Mouse (Mus musculus) thymus, adult 18-20 months (tissue): ENCODE results near the gene Gm29094.

Source experiments
- DNase-seq, 2 experiments: peaks; one replicate each; pipeline ENCODE4 v3.0.0; 2022; ENCODE audit warnings: mixed read lengths in 2 of 2

Gene Gm29094

GRCm38 (mm10) chr9:89253400-89253799 lies 54.2 kb downstream of the Gm29094 start:
- no peak for DNase-seq

DNA sequence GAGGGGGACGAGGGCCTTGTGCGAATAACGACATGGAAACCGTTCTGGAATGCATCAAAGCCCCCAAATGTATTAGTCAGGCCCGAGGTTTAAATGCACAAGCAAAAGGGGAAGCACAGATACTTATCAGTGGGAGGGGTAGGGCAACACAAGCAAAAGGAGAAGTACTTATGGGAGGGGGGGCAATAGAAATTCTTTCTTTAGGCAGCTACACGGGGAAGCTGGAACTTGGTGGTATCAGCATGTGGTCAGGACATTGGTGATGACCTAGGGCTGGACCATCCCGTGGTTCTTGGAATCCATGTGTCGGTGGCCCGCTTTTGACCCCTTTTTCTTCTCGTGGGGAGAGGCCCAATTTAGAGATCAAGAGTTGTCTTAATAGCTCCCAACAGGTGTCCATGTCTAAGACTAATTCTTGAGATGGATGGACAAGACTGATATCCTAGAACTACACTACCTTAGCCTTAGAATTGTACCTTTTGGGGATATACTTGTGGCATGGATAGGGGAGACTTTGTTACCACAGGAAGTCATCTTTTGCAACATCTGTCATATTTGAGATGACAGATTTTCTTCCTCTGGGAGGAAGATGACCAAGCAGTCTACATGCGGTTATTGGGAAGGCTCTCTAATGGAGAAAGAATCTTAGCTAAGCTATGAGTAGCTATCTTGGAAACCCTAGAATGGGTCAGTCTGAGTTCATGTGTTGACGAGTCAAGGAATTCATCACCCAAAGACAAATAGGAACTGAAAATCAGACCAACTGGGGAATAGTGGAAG lies 57.6 kb downstream of the Gm29094 start:
- no peak for DNase-seq

- DNase-seq: no peak
Measured at GRCm38 (mm10) chr9:89263968-89264367, 64.8 kb downstream of the Gm29094 start.

DNA sequence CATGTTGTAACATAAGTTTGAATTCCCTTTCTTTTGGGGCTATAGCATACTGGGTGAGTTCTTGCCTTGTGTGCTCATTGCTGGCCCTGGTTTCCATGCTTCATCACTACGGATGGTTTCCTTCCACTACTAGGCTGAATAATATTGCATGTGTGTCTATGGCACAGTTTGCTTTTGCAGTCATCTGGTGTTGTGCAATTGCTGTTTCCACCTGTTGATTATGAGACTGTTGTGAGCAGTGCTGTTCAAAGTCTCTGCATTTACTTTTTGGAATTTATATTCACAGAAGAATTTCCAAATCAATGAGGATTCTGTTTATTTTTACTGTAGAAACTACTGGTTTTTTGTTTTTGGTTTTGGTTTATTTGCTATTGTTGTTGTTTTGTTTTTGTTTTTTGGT lies 65.4 kb downstream of the Gm29094 start:
- DNase-seq: no peak
